Mouse (Mus musculus) adrenal gland, postnatal 25 days (tissue): ENCODE results near the gene Fxyd5. TPM values are rescaled to one million over a fixed set of nuclear protein-coding genes. Genes with fewer than 3 reads are reported as not detected.

Experiments
- microRNA-seq, 2 experiments: library from miRNA; unstranded; fragments of <30 nt; microRNA quantifications; one replicate each; pipeline ENCODE4 v1.2.0; 2021
- total RNA-seq: library from RNA; stranded (reverse); gene quantifications from 2 replicates; pipeline ENCODE4 v1.2.3, GENCODE M21; 2021

The Fxyd5 gene
- total RNA-seq, 1 experiment from 2014 or later = 36.5 TPM

Small RNAs within 50 kb of the gene (microRNA-seq; reads per million reads assigned to microRNA genes)
- gene Mir7050 = 0 reads per million in 2 experiments

Other genes starting within 250 kb of the Fxyd5 start
- 0.52 TPM in 1 of 2 replicates, not detected in the other for gene Ffar2, start 218.7 kb downstream of the Fxyd5 start, total RNA-seq
- 0.70 TPM in 1 of 2 replicates, not detected in the other for gene Ffar3, start 186.3 kb downstream of the Fxyd5 start, total RNA-seq
- gene Ffar1, start 180.9 kb downstream of the Fxyd5 start, total RNA-seq = not detected in 2 replicates
- gene Cd22, start 162.1 kb downstream of the Fxyd5 start, total RNA-seq = 0.30 TPM in 1 of 2 replicates, not detected in the other
- gene Mag, start 127.6 kb downstream of the Fxyd5 start, total RNA-seq = 0.21 TPM in 1 of 2 replicates, not detected in the other
- 2.4 and 9.8 TPM in 2 replicates for gene Hamp2, start 117.8 kb downstream of the Fxyd5 start, total RNA-seq
- gene Hamp, start 98.4 kb downstream of the Fxyd5 start, total RNA-seq = 11.2 and 12.4 TPM in 2 replicates
- gene Usf2, start 85.7 kb downstream of the Fxyd5 start, total RNA-seq = 150 and 153 TPM in 2 replicates
- gene Lsr, start 69.0 kb downstream of the Fxyd5 start, total RNA-seq = 4.7 and 5.1 TPM in 2 replicates
- gene Fam187b, start 68.7 kb downstream of the Fxyd5 start, total RNA-seq = 1.00 TPM in 1 of 2 replicates, not detected in the other
- 0.55 TPM in 1 of 2 replicates, not detected in the other for gene Fxyd7, start 9.0 kb upstream of the Fxyd5 start, total RNA-seq
- gene Fxyd1, start 14.7 kb upstream of the Fxyd5 start, total RNA-seq = 151 and 212 TPM in 2 replicates
- gene Lgi4, start 16.9 kb upstream of the Fxyd5 start, total RNA-seq = 3.7 and 3.8 TPM in 2 replicates
- 0.73 and 1.9 TPM in 2 replicates for gene Fxyd3, start 34.2 kb upstream of the Fxyd5 start, total RNA-seq
- 1.4 and 4.5 TPM in 2 replicates for gene Hpn, start 72.8 kb upstream of the Fxyd5 start, total RNA-seq
- gene Scn1b, start 84.5 kb upstream of the Fxyd5 start, total RNA-seq = 10.1 and 11.3 TPM in 2 replicates
- gene Gramd1a, start 113.4 kb upstream of the Fxyd5 start, total RNA-seq = 42.9 and 50.5 TPM in 2 replicates
- gene Scgb2b2, start 248.0 kb upstream of the Fxyd5 start, total RNA-seq = not detected in 2 replicates
- gene Scgb1b2, start 249.3 kb upstream of the Fxyd5 start, total RNA-seq = not detected in 2 replicates